In the genomic region with DNA sequence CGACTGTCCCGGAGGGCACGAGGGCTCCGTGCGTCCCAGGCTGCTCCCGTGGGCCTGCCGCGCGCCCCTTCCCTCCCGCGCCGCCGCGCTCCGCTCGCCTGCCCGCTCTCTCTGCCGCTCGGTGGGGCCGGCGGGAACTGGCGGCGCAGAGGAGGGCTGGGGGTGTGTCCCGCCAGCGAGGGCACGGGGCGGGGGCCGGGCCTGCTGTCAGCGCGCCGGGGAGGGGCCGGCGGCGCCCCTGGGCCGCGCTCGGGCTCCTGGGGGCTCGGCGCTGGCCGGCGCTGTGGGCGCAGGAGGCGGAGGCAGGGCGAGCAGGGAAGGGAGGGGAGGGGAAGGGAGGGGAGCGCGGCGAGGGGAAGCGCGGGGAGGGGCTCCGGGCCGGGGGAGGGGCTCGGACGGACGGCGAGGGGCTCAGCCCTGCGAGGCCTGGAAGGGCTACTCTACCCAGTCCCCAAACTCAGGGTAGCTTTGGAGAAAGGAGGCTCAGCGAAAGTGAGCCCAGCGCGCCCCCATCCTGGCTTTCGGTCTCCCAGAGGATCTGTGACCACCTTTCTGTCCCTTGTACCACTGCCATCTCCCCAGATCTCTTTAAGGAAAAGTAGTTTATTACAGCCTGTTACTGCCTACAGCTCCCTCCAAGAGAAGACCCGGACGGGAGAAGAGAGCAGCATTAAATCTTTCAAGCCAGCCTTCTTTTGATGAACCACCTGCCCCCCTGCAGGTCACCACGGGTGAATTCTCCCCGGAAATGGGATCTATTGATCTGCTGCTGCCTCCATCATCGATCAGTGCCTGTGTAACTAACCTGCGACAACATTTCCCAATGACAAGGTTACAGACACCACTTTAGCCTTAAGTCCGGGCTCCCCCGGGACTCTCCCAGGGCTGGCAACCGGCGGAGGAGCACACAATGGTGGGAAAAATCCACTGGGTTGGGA, we compare ENCODE assay signal across 7 mouse cellular contexts. TPM values are rescaled to one million over a fixed set of nuclear protein-coding genes. Genes with fewer than 3 reads are reported as not detected.
DNase-seq lines count a peak whose midpoint lies in the region; ATAC-seq and TF ChIP-seq lines count a peak whose summit lies in the region.

A gene (minus strand): TSS at position 98 of the 938 bp plus-strand sequence.

- no peak for TF ChIP-seq POLR2A in small intestine, adult 2 months (IDR thresholded peaks at IDR 0.05; ENCODE audit: low read depth, low read length)

- H3K4me2 ChIP-seq in heart, postnatal 0 days (ENCODE audit: low read depth, low read length): peak within 1 kb of the TSS; percentile 83

- peaks cover 6% of the 10 kb centered on the region; the same call in 1 of the 2 replicates for H3K9me3 ChIP-seq in forebrain, embryonic 10.5 days
- no peaks in the 10 kb centered on the region for H3K9me3 ChIP-seq in heart, postnatal 0 days (replicated peaks; ENCODE audit: control insufficient read depth, low read length)

- no peak for TF ChIP-seq CTCF in heart, postnatal 0 days (IDR thresholded peaks at IDR 0.05; ENCODE audit: low read depth)
- TF ChIP-seq CTCF in small intestine, adult 2 months (IDR thresholded peaks at IDR 0.05; ENCODE audit: extremely low read depth, insufficient read length, insufficient replicate concordance, low read depth, low read length): 0 out of 2 replicates have a peak, but pooled peaks have one; percentile 6

- peaks cover 29% of the 10 kb centered on the region for H3K27me3 ChIP-seq in forebrain, embryonic 10.5 days (ENCODE audit: poor library complexity, severe bottlenecking)
- H3K27me3 ChIP-seq in heart, postnatal 0 days (ENCODE audit: control insufficient read depth, insufficient read depth, low read length): no peaks in the 10 kb centered on the region
- peaks cover 16% of the 10 kb centered on the region; the same call in 1 of the 2 replicates for H3K27me3 ChIP-seq in small intestine, adult 2 months (ENCODE audit: control insufficient read depth, insufficient read depth, low read length)

- H3K27ac ChIP-seq in forebrain, embryonic 10.5 days: peak within 1 kb of the TSS; percentile 92
- H3K27ac ChIP-seq in heart, postnatal 0 days (ENCODE audit: low read depth): peak within 1 kb of the TSS; percentile 90
- H3K27ac ChIP-seq in small intestine, adult 2 months (ENCODE audit: insufficient read depth, low read depth, low read length): peak within 1 kb of the TSS; percentile 33; the same call in 1 of the 2 replicates

- peak within 1 kb of the TSS; percentile 79 for H3K9ac ChIP-seq in heart, postnatal 0 days (replicated peaks; ENCODE audit: low read depth, low read length)

- no peak for TF ChIP-seq EP300 in heart, postnatal 0 days (IDR thresholded peaks at IDR 0.05; ENCODE audit: low read depth)

- H3K36me3 ChIP-seq in forebrain, embryonic 10.5 days (replicated peaks): peaks cover 11% of the 10 kb centered on the region
- no peaks in the 10 kb centered on the region for H3K36me3 ChIP-seq in heart, postnatal 0 days (replicated peaks; ENCODE audit: control insufficient read depth, insufficient read depth, low read length)
- no peaks in the 10 kb centered on the region for H3K36me3 ChIP-seq in small intestine, adult 2 months (ENCODE audit: control insufficient read depth, insufficient read depth, low read length)

- peaks cover 45% of the 10 kb centered on the region for H3K4me1 ChIP-seq in forebrain, embryonic 10.5 days
- H3K4me1 ChIP-seq in heart, postnatal 0 days (ENCODE audit: control insufficient read depth, insufficient read depth): peaks cover 31% of the 10 kb centered on the region
- peaks cover 8% of the 10 kb centered on the region for H3K4me1 ChIP-seq in small intestine, adult 2 months (ENCODE audit: control insufficient read depth, insufficient read depth, insufficient read length, low read length)

- 1% methylated on average over 64 of the region's 70 CpGs for WGBS in forebrain, embryonic 10.5 days
- WGBS in heart, postnatal 0 days: 4% methylated on average over 31 of the region's 70 CpGs
- 3% methylated on average over 52 of the region's 70 CpGs for WGBS in small intestine, adult 2 months

- peak; percentile 78 for DNase-seq in CD4-positive, CD25-positive, alpha-beta regulatory T cell, adult 2 months (ENCODE audit: low read depth, low spot score)
- peak; percentile 84 for DNase-seq in NIH3T3 (ENCODE audit: low read depth)
- peak; percentile 81 for DNase-seq in forebrain, embryonic 10.5 days (ENCODE audit: extremely low spot score, low spot score)
- DNase-seq in heart, postnatal 0 days (ENCODE audit: low spot score): peak; percentile 72
- no peak for DNase-seq in layer of hippocampus, postnatal 25 days (ENCODE audit: extremely low spot score in 1 of 2, low spot score in 1 of 2)
- DNase-seq in lung, postnatal 4 days: peak; percentile 78 to 90

- peak within 1 kb of the TSS; percentile 81 for H3K4me3 ChIP-seq in forebrain, embryonic 10.5 days
- H3K4me3 ChIP-seq in heart, postnatal 0 days (ENCODE audit: low read depth, low read length): peak within 1 kb of the TSS; percentile 77
- peak within 1 kb of the TSS; percentile 99 for H3K4me3 ChIP-seq in small intestine, adult 2 months (ENCODE audit: low read depth, low read length)

- peak; percentile 83 for ATAC-seq in heart, postnatal 0 days (ENCODE audit: insufficient read depth, low read depth)

RNA-seq across cellular contexts. Expression of the gene that starts here (rescaled TPM):
- polyA plus RNA-seq in forebrain, embryonic 10.5 days (2016; fragmentation: Nextera tagmentation; extraction: Ambion mirVana): 1.5 and 1.8 TPM in 2 replicates
- total RNA-seq in heart, postnatal 0 days (2014; rRNA removed; ENCODE audit: low replicate concordance): 45.0 and 47.2 TPM in 2 replicates
- polyA plus RNA-seq in heart, postnatal 0 days (2015; fragmentation: Nextera tagmentation; extraction: Ambion mirVana): 2.9 and 3.4 TPM in 2 replicates
- total RNA-seq in layer of hippocampus, postnatal 25 days (2021): 10 to 100 TPM; 31.9 to 36.9 TPM
- 6.2 and 6.3 TPM in 2 replicates for polyA plus RNA-seq in small intestine, adult 2 months (2012; rRNA removed)

Comparison
In these comparisons a context has a peak if more than half of its experiments do, and no peak if none do; other contexts are left out.
1. DNase-seq: peak in CD4-positive, CD25-positive, alpha-beta regulatory T cell, adult 2 months (single experiment), NIH3T3 (single experiment), forebrain, embryonic 10.5 days (single experiment), heart, postnatal 0 days (single experiment) and lung, postnatal 4 days (2 of 2); none in layer of hippocampus, postnatal 25 days (0 of 2).
2. H3K27ac ChIP-seq: peak in every context shown above with its lines; median percentile 92 in forebrain, embryonic 10.5 days; 90 in heart, postnatal 0 days; 33 in small intestine, adult 2 months.
3. Peak in every context shown above with its lines, with median percentiles within 50 percentile points of each other: H3K4me3 ChIP-seq.